Mouse (Mus musculus): ENCODE measurements around the gene Cadps2. TPM values are rescaled to one million over a fixed set of nuclear protein-coding genes. Genes with fewer than 3 reads are reported as not detected.

Cadps2 gene
- polyA plus RNA-seq, 2 experiments, result 2.6 TPM

GRCm38 (mm10) chr6:23471830-23472229 is 367.4 kb downstream of the Cadps2 start:
- 69% methylated on average over 2 of the region's 2 CpGs for WGBS
- H3K4me1 ChIP-seq (ENCODE audit: control insufficient read depth, insufficient read depth, low read length), result no peaks in the 10 kb centered on the region
- no peak overlapping the region for H3K4me3 ChIP-seq (replicated peaks; ENCODE audit: low read length)
- H3K9ac ChIP-seq (ENCODE audit: low read depth, low read length, severe bottlenecking), result no peak overlapping the region
- H3K9me3 ChIP-seq (ENCODE audit: control insufficient read depth, low read length), result no peaks in the 10 kb centered on the region
- no peaks in the 10 kb centered on the region for H3K27me3 ChIP-seq (ENCODE audit: control insufficient read depth, insufficient read depth, low read length)
- H3K4me2 ChIP-seq (replicated peaks; ENCODE audit: low read depth, low read length, severe bottlenecking), result no peak overlapping the region
- H3K27ac ChIP-seq (replicated peaks; ENCODE audit: low read depth, low read length), result no peak overlapping the region
- TF ChIP-seq POLR2A (IDR thresholded peaks at IDR 0.05; ENCODE audit: borderline replicate concordance, extremely low read depth, insufficient read depth, insufficient read length), result no peak
- DNase-seq (ENCODE audit: low spot score), result no peak
- H3K36me3 ChIP-seq (ENCODE audit: control insufficient read depth, insufficient read depth, low read length), result no peaks in the 10 kb centered on the region
- no peak for ATAC-seq (ENCODE audit: low FRiP score, low read depth)

- H3K4me1 ChIP-seq (ENCODE audit: control insufficient read depth, insufficient read depth, low read length), result no peaks in the 10 kb centered on the region
- 53% methylated on average over 4 of the region's 4 CpGs for WGBS
- no peaks in the 10 kb centered on the region for H3K27me3 ChIP-seq (ENCODE audit: control insufficient read depth, insufficient read depth, low read length)
- H3K36me3 ChIP-seq (ENCODE audit: control insufficient read depth, insufficient read depth, low read length), result no peaks in the 10 kb centered on the region
- no peak for TF ChIP-seq POLR2A (IDR thresholded peaks at IDR 0.05; ENCODE audit: borderline replicate concordance, extremely low read depth, insufficient read depth, insufficient read length)
- H3K4me2 ChIP-seq (replicated peaks; ENCODE audit: low read depth, low read length, severe bottlenecking), result no peak overlapping the region
- no peaks in the 10 kb centered on the region for H3K9me3 ChIP-seq (ENCODE audit: control insufficient read depth, low read length)
- H3K9ac ChIP-seq (ENCODE audit: low read depth, low read length, severe bottlenecking), result no peak overlapping the region
- H3K27ac ChIP-seq (replicated peaks; ENCODE audit: low read depth, low read length), result no peak overlapping the region
- H3K4me3 ChIP-seq (replicated peaks; ENCODE audit: low read length), result no peak overlapping the region
- DNase-seq (ENCODE audit: low spot score) (no peak), ATAC-seq (ENCODE audit: low FRiP score, low read depth) (no peak)
Observed at GRCm38 (mm10) chr6:23467885-23468284, 371.3 kb downstream of the Cadps2 start.

- 0 out of 2 replicates have a peak overlapping the region, but pooled peaks have one; percentile 8 for H3K4me3 ChIP-seq (replicated peaks; ENCODE audit: low read length)
- H3K9me3 ChIP-seq (ENCODE audit: control insufficient read depth, low read length), result no peaks in the 10 kb centered on the region
- no peak overlapping the region for H3K9ac ChIP-seq (ENCODE audit: low read depth, low read length, severe bottlenecking)
- TF ChIP-seq POLR2A (IDR thresholded peaks at IDR 0.05; ENCODE audit: borderline replicate concordance, extremely low read depth, insufficient read depth, insufficient read length), result no peak
- DNase-seq (ENCODE audit: low spot score) (peak; percentile 16), ATAC-seq (ENCODE audit: low FRiP score, low read depth) (peak; percentile 57; the same call in 1 of the 2 replicates)
- peak overlapping the region; percentile 8; the same call in 1 of the 2 replicates for H3K4me2 ChIP-seq (replicated peaks; ENCODE audit: low read depth, low read length, severe bottlenecking)
- no peaks in the 10 kb centered on the region for H3K4me1 ChIP-seq (ENCODE audit: control insufficient read depth, insufficient read depth, low read length)
- H3K36me3 ChIP-seq (ENCODE audit: control insufficient read depth, insufficient read depth, low read length), result no peaks in the 10 kb centered on the region
- WGBS, result 22% methylated on average over 8 of the region's 8 CpGs
- H3K27ac ChIP-seq (replicated peaks; ENCODE audit: low read depth, low read length), result no peak overlapping the region
- no peaks in the 10 kb centered on the region for H3K27me3 ChIP-seq (ENCODE audit: control insufficient read depth, insufficient read depth, low read length)
Observed at GRCm38 (mm10) chr6:23462600-23463280, 376.5 kb downstream of the Cadps2 start.

GRCm38 (mm10) chr6:23457748-23458147 is 381.5 kb downstream of the Cadps2 start:
- DNase-seq (ENCODE audit: low spot score) (peak; percentile 84), ATAC-seq (ENCODE audit: low FRiP score, low read depth) (no peak)
- Histone ChIP-seq H3K27me3 (ENCODE audit: control insufficient read depth, insufficient read depth, low read length) (no peaks in the 10 kb centered on the region), H3K4me2 (replicated peaks; ENCODE audit: low read depth, low read length, severe bottlenecking) (no peak overlapping the region), H3K4me1 (ENCODE audit: control insufficient read depth, insufficient read depth, low read length) (no peaks in the 10 kb centered on the region), H3K4me3 (replicated peaks; ENCODE audit: low read length) (no peak overlapping the region), H3K9me3 (ENCODE audit: control insufficient read depth, low read length) (no peaks in the 10 kb centered on the region), H3K36me3 (ENCODE audit: control insufficient read depth, insufficient read depth, low read length) (no peaks in the 10 kb centered on the region), H3K27ac (replicated peaks; ENCODE audit: low read depth, low read length) (no peak overlapping the region), H3K9ac (ENCODE audit: low read depth, low read length, severe bottlenecking) (no peak overlapping the region)
- no peak for TF ChIP-seq POLR2A (IDR thresholded peaks at IDR 0.05; ENCODE audit: borderline replicate concordance, extremely low read depth, insufficient read depth, insufficient read length)
- WGBS, result 2% methylated on average over 5 of the region's 5 CpGs

GRCm38 (mm10) chr6:23453907-23454306 is 385.3 kb downstream of the Cadps2 start:
- Histone ChIP-seq H3K4me2 (replicated peaks; ENCODE audit: low read depth, low read length, severe bottlenecking) (no peak overlapping the region), H3K9me3 (ENCODE audit: control insufficient read depth, low read length) (no peaks in the 10 kb centered on the region), H3K4me3 (replicated peaks; ENCODE audit: low read length) (no peak overlapping the region), H3K9ac (ENCODE audit: low read depth, low read length, severe bottlenecking) (no peak overlapping the region), H3K27ac (replicated peaks; ENCODE audit: low read depth, low read length) (no peak overlapping the region), H3K36me3 (ENCODE audit: control insufficient read depth, insufficient read depth, low read length) (no peaks in the 10 kb centered on the region), H3K27me3 (ENCODE audit: control insufficient read depth, insufficient read depth, low read length) (no peaks in the 10 kb centered on the region), H3K4me1 (ENCODE audit: control insufficient read depth, insufficient read depth, low read length) (no peaks in the 10 kb centered on the region)
- no peak for DNase-seq (ENCODE audit: low spot score)
- TF ChIP-seq POLR2A (IDR thresholded peaks at IDR 0.05; ENCODE audit: borderline replicate concordance, extremely low read depth, insufficient read depth, insufficient read length), result no peak
- no peak for ATAC-seq (ENCODE audit: low FRiP score, low read depth)
- 64% methylated on average over 5 of the region's 5 CpGs for WGBS

Data from limb, embryonic 14.5 days (tissue).